Mouse (Mus musculus) Patski (cell line): ENCODE data around the gene Adcy1. TPM values are rescaled to one million over a fixed set of nuclear protein-coding genes. Genes with fewer than 3 reads are reported as not detected.

Experiments used
- ATAC-seq: fragments of 100-300 bp; one replicate; pipeline ENCODE4 v1.8.0; 2021
- CTCF ChIA-PET: fragments of 350-600 bp; sonication (Branson Sonifier 250); formaldehyde crosslinking; loops from one replicate; lab custom pipeline; 2022; ENCODE audit warnings: inconsistent platforms; lab: Charles Lee
- POLR2A ChIA-PET: fragments of 350-600 bp; sonication (Branson Sonifier 250); formaldehyde crosslinking; loops from one replicate; lab custom pipeline; 2022; ENCODE audit warnings: antibody characterized with exemption, inconsistent platforms; lab: Charles Lee
- DNase-seq: peaks from one replicate; pipeline ENCODE4 v3.0.0-alpha.2; 2011; ENCODE audit warnings: low read depth, low spot score
- H3K27me3 ChIP-seq: fragments of 371-371 bp; one replicate; pipeline ENCODE4 v1.5.1; 2021
- CTCF ChIP-seq: fragments of 100-300 bp; IDR thresholded peaks from one replicate; pipeline ENCODE4 v1.5.1; 2021
- in situ Hi-C: fragments of 300-500 bp; cut with MboI; formaldehyde crosslinking; loops from 3 replicates; pipeline ENCODE4 v1.11.1; 2018; ENCODE audit warnings: low pct_unique_long_range_greater_than_20kb, mixed read lengths
- polyA plus RNA-seq: library from polyadenylated mRNA; unstranded; gene quantifications from one replicate; pipeline ENCODE4 v1.2.3, GENCODE M21; 2021

The Adcy1 gene
- polyA plus RNA-seq, 1 experiment from 2014 or later: 18.0 TPM

DNA sequence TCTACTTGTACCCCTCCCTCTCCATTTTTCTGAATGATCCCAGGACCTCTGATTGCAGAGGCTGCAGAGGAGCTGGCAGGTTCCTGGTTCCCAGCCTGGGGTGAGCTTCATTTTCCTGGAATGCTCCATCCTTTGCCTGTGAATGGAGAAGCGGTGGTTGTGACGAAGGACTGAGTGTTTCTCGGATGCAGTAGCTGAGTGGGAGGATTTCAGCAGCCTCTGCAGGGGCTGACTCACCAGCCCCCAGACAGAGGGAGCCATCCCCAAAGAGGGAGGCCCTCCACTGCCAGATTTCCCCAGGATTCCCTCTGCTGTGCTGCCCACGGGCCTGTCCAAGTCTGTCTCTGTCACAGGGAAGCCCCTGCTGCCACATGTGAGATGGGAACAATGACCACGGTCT is 71.0 kb downstream of the Adcy1 start:
- H3K27me3 ChIP-seq: no peaks in the 10 kb centered on the region
- in situ Hi-C loops: loop anchor here (10.0 kb wide), 1 partner anchor 350 kb away; no protein-coding TSS in a partner anchor
- no peak for ATAC-seq
- ChIA-PET CTCF (interaction anchor here (1.5 kb wide), 1 partner anchor 8 kb away, joined by 5 read pairs; no protein-coding TSS in a partner anchor), POLR2A (no interaction called here)
- DNase-seq: no peak
- no peak for TF ChIP-seq CTCF

DNA sequence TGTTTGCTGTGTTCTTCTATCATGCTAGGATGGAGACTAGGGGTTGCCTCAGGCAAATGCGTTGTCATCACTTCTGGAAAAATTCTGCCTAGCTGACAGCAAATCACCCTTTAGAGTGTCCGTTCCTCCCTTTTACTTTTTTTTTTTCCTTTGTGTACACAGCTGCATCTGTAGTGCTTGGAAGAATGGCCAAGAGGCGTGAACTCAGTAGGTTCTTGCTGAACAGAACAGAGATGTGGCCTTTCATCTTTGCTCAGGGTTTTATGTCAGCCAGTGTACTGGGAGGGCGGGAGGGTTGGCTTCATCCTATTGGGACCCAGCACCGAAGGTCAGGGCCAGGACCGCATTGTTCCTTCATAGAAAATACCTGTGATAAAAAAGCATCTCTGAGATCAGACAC is 72.0 kb downstream of the Adcy1 start:
- POLR2A ChIA-PET: no interaction called here
- no peak for ATAC-seq

DNA sequence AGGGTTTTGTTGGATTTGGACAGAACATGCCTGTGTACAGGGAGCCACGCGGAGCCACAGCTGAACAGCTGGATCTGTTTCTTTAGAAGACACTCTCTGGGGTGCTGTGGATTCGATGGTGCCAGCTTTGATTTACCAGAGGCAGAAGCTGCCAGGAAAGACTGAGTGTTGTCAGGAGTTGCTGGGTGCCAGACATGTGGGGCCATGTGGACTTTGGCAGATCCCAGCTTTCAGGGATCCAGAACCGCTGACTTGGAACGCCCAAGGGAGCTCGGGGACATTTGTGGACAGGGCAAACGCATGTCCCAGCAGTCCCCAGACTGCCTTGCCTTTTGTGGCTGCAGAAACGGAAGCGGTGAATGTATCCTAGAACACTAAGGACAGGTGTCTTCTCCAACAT is 72.5 kb downstream of the Adcy1 start:
- in situ Hi-C loops: loop anchor here (10.0 kb wide), 1 partner anchor 351 kb away; no protein-coding TSS in a partner anchor
- ATAC-seq (no peak), DNase-seq (no peak)
- ChIA-PET POLR2A (no interaction called here), CTCF (no interaction called here)
- no peak for TF ChIP-seq CTCF
- no peaks in the 10 kb centered on the region for H3K27me3 ChIP-seq

More for the DNA sequence above, 72.0 kb downstream of the Adcy1 start:
- no peaks in the 10 kb centered on the region for H3K27me3 ChIP-seq
- CTCF ChIA-PET: no interaction called here
- in situ Hi-C loops: loop anchor here (10.0 kb wide), 1 partner anchor 350 kb away; no protein-coding TSS in a partner anchor
- no peak for TF ChIP-seq CTCF
- no peak for DNase-seq

DNA sequence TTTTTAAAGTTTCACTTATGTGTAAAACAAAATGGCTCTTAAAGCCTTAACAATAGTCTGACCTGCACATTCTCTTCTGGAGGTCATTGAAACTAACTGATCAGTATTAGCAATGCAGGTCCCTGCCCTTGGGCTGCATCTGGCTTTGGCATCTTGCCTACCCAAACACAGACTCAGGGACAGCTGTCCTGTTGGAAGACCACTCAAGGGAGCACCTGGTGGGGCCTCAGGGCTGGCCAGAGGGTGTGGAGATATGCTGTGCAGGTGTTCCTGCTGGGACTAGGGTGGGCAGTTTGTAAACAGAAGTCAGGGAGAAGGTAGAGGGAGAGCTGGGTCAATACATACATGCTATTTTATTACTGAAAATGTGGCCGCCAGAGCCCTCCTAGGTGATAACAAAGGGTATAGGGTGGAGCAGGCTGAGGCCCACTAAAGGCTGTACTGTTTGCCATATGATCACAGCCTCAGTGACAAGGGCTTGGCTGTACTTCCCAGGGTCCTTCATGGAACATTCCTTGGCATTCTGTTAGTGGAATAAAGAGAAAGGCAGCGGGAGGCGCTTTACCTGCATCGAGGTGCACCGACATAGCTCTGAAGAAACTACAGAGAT is 73.1 kb downstream of the Adcy1 start:
- TF ChIP-seq CTCF: no peak
- in situ Hi-C loops: loop anchor here (10.0 kb wide), 1 partner anchor 352 kb away; no protein-coding TSS in a partner anchor
- no peak for DNase-seq
- POLR2A ChIA-PET: no interaction called here
- CTCF ChIA-PET: no interaction called here
- no peak for ATAC-seq
- H3K27me3 ChIP-seq: no peaks in the 10 kb centered on the region

DNA sequence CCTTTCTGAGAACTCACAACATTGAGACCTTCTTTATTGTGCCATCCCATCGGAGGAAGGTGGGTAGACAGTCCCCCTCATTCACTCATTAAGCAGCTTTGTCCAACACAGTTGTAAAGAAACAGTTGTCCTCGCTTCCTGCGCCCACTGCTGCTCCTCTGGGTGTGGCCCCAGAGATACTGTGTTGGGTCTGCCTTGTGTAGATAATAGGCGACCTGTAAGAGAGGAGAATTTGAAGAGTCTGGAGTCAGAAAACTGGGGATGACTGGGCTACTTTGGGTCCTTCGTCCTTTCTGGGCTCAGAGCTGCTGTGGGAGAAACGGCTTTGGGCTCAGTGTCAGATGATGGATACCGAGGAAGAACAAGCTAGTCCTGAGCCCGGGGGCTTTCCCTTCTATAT is 75.1 kb downstream of the Adcy1 start:
- H3K27me3 ChIP-seq: no peaks in the 10 kb centered on the region
- in situ Hi-C loops: loop anchor here (10.0 kb wide), 1 partner anchor 354 kb away; no protein-coding TSS in a partner anchor
- DNase-seq: no peak
- no peak for TF ChIP-seq CTCF
- CTCF ChIA-PET: no interaction called here
- no peak for ATAC-seq
- POLR2A ChIA-PET: no interaction called here

DNA sequence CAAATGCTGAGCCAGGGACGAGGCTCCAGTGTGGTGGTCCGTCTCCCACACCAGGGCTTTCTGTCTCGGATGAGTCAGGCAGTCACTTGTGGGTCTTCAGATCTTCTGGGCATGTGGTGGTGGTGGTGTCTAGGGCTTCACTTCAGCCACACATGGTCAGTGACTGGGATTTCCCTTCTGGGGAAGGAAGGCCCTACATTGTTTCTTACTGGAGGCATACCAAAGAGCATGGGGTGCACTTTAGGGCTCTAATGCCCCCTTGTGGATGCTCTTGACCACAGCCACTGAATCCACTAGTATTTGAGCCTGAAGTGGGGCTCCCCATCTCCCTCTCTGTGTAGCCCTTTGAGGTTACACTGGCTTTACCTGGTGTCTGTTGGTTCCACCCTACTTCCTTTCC is 77.2 kb downstream of the Adcy1 start:
- TF ChIP-seq CTCF: peak; percentile 75
- DNase-seq (no peak), ATAC-seq (peak; percentile 44)
- ChIA-PET POLR2A (interaction anchor here (0.6 kb wide), 1 partner anchor 316 kb away, joined by 3 read pairs; no protein-coding TSS in a partner anchor), CTCF (interaction anchor here (0.7 to 1.4 kb wide), 2 partner anchors 13 to 21 kb away, joined by 3 read pairs; no protein-coding TSS in a partner anchor)
- in situ Hi-C loops: loop anchor here (5.0 kb wide), 1 partner anchor 258 kb away; no protein-coding TSS in a partner anchor
- H3K27me3 ChIP-seq: no peaks in the 10 kb centered on the region

DNA sequence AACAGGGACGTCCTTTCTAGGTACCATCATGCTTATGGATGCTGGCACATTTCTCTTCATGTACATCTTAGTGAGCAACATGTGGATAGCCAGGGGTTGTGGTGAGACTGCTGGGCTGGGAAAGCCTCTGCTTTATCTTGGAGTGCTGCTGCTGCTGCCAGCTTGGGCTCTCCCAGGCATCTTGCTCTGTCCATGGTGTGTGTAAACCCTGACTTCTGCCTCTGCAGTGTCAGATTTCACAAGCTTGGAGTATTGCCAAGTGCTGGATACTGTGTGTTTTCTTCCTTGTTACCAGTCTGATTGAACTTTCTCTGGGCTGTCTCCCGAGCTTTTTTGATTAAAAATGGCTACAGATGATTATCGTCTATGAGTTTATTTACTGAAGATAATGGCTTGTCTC is 79.4 kb downstream of the Adcy1 start:
- CTCF ChIA-PET: interaction anchor here (1.1 to 3.7 kb wide), 6 partner anchors 9 to 261 kb away, joined by 3 to 22 read pairs (median 4); no protein-coding TSS in a partner anchor
- DNase-seq (peak; percentile 65), ATAC-seq (peak; percentile 87)
- TF ChIP-seq CTCF: no peak
- no peaks in the 10 kb centered on the region for H3K27me3 ChIP-seq
- POLR2A ChIA-PET: no interaction called here
- in situ Hi-C loops: loop anchor here (5.0 kb wide), 1 partner anchor 260 kb away; no protein-coding TSS in a partner anchor

DNA sequence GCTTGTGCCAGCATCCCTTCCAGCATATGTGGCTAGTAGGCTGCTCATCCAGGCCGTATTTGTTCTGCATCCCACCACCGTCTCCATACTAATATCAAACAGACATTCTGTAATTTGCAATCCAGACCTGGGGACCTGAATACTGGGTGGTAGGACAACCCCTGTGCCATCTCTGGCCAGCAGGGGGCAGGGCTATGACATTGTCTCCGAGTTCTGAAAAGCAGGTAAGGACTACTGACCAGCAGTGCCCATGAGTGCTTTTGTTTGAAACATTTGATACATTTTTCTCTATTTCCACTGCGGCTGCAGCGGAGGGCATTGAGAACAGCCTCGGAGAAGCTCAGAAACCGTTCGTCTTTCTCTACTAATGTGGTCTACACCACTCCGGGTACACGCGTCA is 81.1 kb downstream of the Adcy1 start:
- ChIA-PET POLR2A (interaction anchor here (0.7 kb wide), 1 partner anchor 56 kb away, joined by 4 read pairs; no protein-coding TSS in a partner anchor), CTCF (interaction anchor here (3.7 kb wide), 1 partner anchor 17 kb away, joined by 22 read pairs; no protein-coding TSS in a partner anchor)
- TF ChIP-seq CTCF: no peak
- no peaks in the 10 kb centered on the region for H3K27me3 ChIP-seq
- no peak for DNase-seq
- in situ Hi-C loops: loop anchor here (5.0 kb wide), 1 partner anchor 262 kb away; no protein-coding TSS in a partner anchor
- ATAC-seq: no peak

DNA sequence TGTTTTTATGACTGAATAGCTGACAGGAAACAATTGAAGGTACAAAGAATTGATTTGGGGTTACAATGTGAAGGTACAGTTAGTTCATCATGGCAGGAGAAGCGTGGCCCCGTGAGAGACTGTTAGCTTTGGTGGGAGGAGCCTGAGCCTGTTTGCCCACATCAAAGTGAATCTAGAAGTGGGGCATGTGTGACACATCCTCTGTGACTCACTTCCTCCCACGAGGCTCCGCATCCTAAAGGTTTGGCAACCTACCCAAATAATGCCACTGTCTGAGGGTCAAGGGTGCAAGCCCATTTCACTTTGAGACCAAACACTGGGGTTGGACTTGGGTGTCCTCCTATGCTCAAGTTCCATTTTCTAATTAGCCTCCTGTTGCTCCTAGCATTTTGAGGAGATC is 81.9 kb downstream of the Adcy1 start:
- DNase-seq: no peak

DNA sequence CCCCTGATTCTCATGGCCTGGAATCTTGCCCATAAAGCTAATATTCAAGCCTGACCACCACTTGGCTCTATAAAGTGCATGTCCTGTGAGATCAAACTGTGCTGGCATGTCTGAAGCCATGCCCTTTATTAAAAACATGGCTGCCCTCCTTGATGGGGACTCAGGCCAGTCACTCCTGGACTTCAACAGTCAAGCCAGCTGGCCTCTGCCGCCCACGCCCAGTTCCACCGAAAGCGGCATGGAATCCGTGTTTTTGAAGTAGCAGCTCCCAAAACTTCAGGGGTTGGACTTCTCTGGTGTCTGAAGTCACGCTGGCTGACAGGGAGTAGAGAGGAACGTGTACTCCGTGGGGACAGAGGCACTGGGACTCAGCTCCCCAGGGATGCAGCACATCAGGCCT is 84.2 kb downstream of the Adcy1 start:
- ChIA-PET CTCF (no interaction called here), POLR2A (no interaction called here)
- ATAC-seq: no peak
- no peak for DNase-seq
- TF ChIP-seq CTCF: no peak
- in situ Hi-C loops: no loop called here
- H3K27me3 ChIP-seq: no peaks in the 10 kb centered on the region

More for the DNA sequence above, 81.9 kb downstream of the Adcy1 start:
- in situ Hi-C loops: no loop called here
- ChIA-PET POLR2A (no interaction called here), CTCF (interaction anchor here (3.7 kb wide), 1 partner anchor 16 kb away, joined by 22 read pairs; no protein-coding TSS in a partner anchor)
- no peak for ATAC-seq
- no peak for TF ChIP-seq CTCF
- no peaks in the 10 kb centered on the region for H3K27me3 ChIP-seq

DNA sequence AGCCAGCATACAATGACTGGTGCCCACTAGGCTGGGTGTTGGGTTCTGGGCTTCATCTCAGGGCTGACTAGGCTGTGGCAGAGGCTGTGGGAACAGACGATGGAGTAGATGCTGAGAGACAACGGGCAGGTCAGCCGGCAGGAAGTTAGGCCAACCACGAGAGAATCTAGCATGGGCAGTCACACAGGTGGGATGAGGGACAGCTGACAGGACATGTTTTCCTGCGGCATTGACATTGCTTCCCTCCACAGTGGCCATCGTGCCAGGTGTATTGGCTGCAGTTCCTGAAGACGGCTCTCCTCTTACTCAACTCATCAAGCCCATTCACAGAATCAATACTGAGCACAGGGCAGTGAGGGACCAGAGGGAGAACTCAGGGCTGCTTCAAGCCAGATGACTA is 84.7 kb downstream of the Adcy1 start:
- ChIA-PET POLR2A (no interaction called here), CTCF (no interaction called here)
- TF ChIP-seq CTCF: no peak
- ATAC-seq: no peak
- H3K27me3 ChIP-seq: no peaks in the 10 kb centered on the region
- DNase-seq: no peak
- in situ Hi-C loops: no loop called here
